ENCODE assay signal across 13 mouse cellular contexts in the genomic region with DNA sequence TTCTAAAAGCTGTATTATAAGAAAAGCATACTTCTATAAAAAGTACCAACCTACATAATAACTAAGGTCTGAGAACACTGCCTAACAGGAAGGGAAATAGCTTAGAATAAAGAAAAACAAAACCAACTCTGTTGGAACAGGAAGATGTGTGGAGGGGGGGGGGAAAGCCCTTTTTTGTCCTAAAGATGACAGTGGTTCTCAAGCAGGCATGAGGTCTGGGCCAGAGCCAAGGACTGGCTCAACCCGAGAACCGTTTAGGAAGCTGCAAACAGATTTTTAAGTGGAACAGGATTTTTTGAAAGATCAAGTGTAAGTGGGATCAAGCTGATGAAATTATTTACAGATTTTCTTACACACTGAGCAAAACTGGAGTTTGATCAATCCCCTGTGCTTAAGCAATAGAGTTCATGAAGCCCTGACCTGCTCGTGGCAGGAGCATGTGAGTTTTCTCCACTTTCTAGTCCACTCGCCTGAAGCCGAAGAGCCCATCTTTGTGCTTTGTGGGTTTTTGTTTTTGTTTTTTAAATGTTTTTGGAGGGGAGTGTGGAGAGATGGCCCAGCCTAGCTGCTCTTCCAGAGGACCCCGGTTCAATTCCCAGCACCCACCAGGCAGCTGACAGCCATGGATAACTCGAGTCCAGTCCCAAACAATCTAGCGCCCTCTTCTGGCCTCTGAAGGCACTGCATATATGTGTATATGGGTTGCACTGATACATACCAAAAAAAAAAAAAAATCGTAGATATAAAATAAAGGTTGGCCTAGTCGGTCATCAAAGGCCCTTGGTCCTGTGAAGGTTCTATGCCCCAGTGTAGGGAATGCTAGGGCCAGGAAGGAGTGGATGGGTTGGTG. TPM values are rescaled to one million over a fixed set of nuclear protein-coding genes. Genes with fewer than 3 reads are reported as not detected.
DNase-seq lines count a peak whose midpoint lies in the region; ATAC-seq and TF ChIP-seq lines count a peak whose summit lies in the region.
"Had no signal": no experiment of that assay in that cellular context is flagged by ENCODE, and none has a peak within 500 bp of the region (broad histone marks: within the 10 kb centered on the region; RNA-seq: fewer than 3 reads in every experiment).

No protein-coding gene starts in this region.

- peak; percentile 69 for DNase-seq in embryonic facial prominence, embryonic 14.5 days (ENCODE audit: low spot score)
- DNase-seq in embryonic facial prominence, embryonic 10.5 days (ENCODE audit: low spot score): no peak
- DNase-seq in lung, postnatal 10 days: peak; percentile 32
- no peak for DNase-seq in lung, adult 18-20 months
- DNase-seq in brain, embryonic 14.5 days (ENCODE audit: low read depth): peak; percentile 8
- DNase-seq in thymus, postnatal 10 days (ENCODE audit: low spot score in 2 of 2): peak; percentile 41 to 44
- no peak for DNase-seq in layer of hippocampus, adult 8-10 months (ENCODE audit: low spot score in 2 of 2)
- DNase-seq in retina, embryonic 14.5 days (ENCODE audit: low spot score): no peak
- DNase-seq: adrenal gland, postnatal 10 days; cerebellum, adult 2 months had no signal

- TF ChIP-seq CTCF in brain, embryonic 14.5 days (IDR thresholded peaks at IDR 0.05; ENCODE audit: borderline replicate concordance, extremely low read depth, insufficient read depth, insufficient read length): 0 out of 2 replicates have a peak, but pooled peaks have one; percentile 4

- H3K9ac ChIP-seq in embryonic facial prominence, embryonic 14.5 days (ENCODE audit: low read depth, low read length): no peak overlapping the region
- H3K9ac ChIP-seq: embryonic facial prominence, embryonic 13.5 days; limb, embryonic 13.5 days had no signal

- no peak overlapping the region for H3K4me3 ChIP-seq in embryonic facial prominence, embryonic 14.5 days (ENCODE audit: low read depth, low read length)
- H3K4me3 ChIP-seq in embryonic facial prominence, embryonic 10.5 days: no peak overlapping the region
- H3K4me3 ChIP-seq: embryonic facial prominence, embryonic 13.5 days; limb, embryonic 13.5 days had no signal

- H3K9me3 ChIP-seq in embryonic facial prominence, embryonic 14.5 days (ENCODE audit: control insufficient read depth, low read length): no peaks in the 10 kb centered on the region
- H3K9me3 ChIP-seq in embryonic facial prominence, embryonic 10.5 days: 0 out of 2 replicates have a peak, but pooled peaks cover 6% of the 10 kb centered on the region
- H3K9me3 ChIP-seq: embryonic facial prominence, embryonic 13.5 days had no signal

- TF ChIP-seq POLR2A in brain, embryonic 14.5 days (IDR thresholded peaks at IDR 0.05; ENCODE audit: borderline replicate concordance, extremely low read depth, insufficient read depth, insufficient read length, poor library complexity, severe bottlenecking): no peak

- no peaks in the 10 kb centered on the region for H3K4me1 ChIP-seq in embryonic facial prominence, embryonic 14.5 days (ENCODE audit: control insufficient read depth, insufficient read depth, low read length)
- no peaks in the 10 kb centered on the region for H3K4me1 ChIP-seq in embryonic facial prominence, embryonic 10.5 days
- H3K4me1 ChIP-seq: embryonic facial prominence, embryonic 13.5 days; limb, embryonic 13.5 days had no signal

- no peaks in the 10 kb centered on the region for H3K27me3 ChIP-seq in embryonic facial prominence, embryonic 14.5 days (replicated peaks; ENCODE audit: control insufficient read depth, insufficient read depth, low read length)
- no peaks in the 10 kb centered on the region for H3K27me3 ChIP-seq in embryonic facial prominence, embryonic 10.5 days (replicated peaks; ENCODE audit: low read depth, poor library complexity, severe bottlenecking)
- H3K27me3 ChIP-seq: embryonic facial prominence, embryonic 13.5 days; limb, embryonic 13.5 days had no signal

- H3K27ac ChIP-seq in embryonic facial prominence, embryonic 14.5 days (replicated peaks; ENCODE audit: low read depth, low read length): no peak overlapping the region
- no peak overlapping the region for H3K27ac ChIP-seq in embryonic facial prominence, embryonic 10.5 days (replicated peaks)
- H3K27ac ChIP-seq: embryonic facial prominence, embryonic 13.5 days; limb, embryonic 13.5 days had no signal

- ATAC-seq in embryonic facial prominence, embryonic 14.5 days (ENCODE audit: low read depth): no peak
- ATAC-seq: inflammation-experienced regulatory T-cells, adult 6 months had no signal

- no peak overlapping the region for H3K4me2 ChIP-seq in embryonic facial prominence, embryonic 14.5 days (ENCODE audit: low read depth, low read length)
- H3K4me2 ChIP-seq: embryonic facial prominence, embryonic 13.5 days; limb, embryonic 13.5 days had no signal

- no peaks in the 10 kb centered on the region for H3K36me3 ChIP-seq in embryonic facial prominence, embryonic 14.5 days (ENCODE audit: control insufficient read depth, insufficient read depth, low read length)
- H3K36me3 ChIP-seq in embryonic facial prominence, embryonic 10.5 days (replicated peaks): no peaks in the 10 kb centered on the region
- H3K36me3 ChIP-seq: embryonic facial prominence, embryonic 13.5 days; limb, embryonic 13.5 days had no signal

- 70% methylated on average over 10 of the region's 10 CpGs for WGBS in embryonic facial prominence, embryonic 14.5 days
- 82% methylated on average over 10 of the region's 10 CpGs for WGBS in embryonic facial prominence, embryonic 10.5 days

RNA-seq across cellular contexts. Expression of gene Gch1, which starts 35.5 kb away (rescaled TPM):
- 2.1 and 2.3 TPM in 2 replicates for polyA plus RNA-seq in embryonic facial prominence, embryonic 14.5 days (2014; fragmentation: Nextera tagmentation; extraction: Ambion mirVana)
- polyA plus RNA-seq in embryonic facial prominence, embryonic 10.5 days (2016; fragmentation: Nextera tagmentation; extraction: Ambion mirVana): 0.57 and 1.1 TPM in 2 replicates
- polyA plus RNA-seq in brain, embryonic 14.5 days (2012; rRNA removed): 3.0 and 3.4 TPM in 2 replicates
- total RNA-seq in layer of hippocampus, adult 8-10 months (2022): 1 to 10 TPM; 1.1 to 1.5 (median 1.4) TPM

RNA-seq across cellular contexts. Expression of gene Wdhd1, which starts 52.0 kb away (rescaled TPM):
- 22.0 and 26.7 TPM in 2 replicates for polyA plus RNA-seq in embryonic facial prominence, embryonic 14.5 days (2014; fragmentation: Nextera tagmentation; extraction: Ambion mirVana)
- polyA plus RNA-seq in embryonic facial prominence, embryonic 10.5 days (2016; fragmentation: Nextera tagmentation; extraction: Ambion mirVana): 61.3 and 61.5 TPM in 2 replicates
- polyA plus RNA-seq in brain, embryonic 14.5 days (2012; rRNA removed): 15.3 and 15.9 TPM in 2 replicates
- 10 to 100 TPM in 1 of 4 experiments, 1 to 10 TPM in 3; 6.5 to 10.5 (median 7.2) TPM for total RNA-seq in layer of hippocampus, adult 8-10 months (2022)

RNA-seq across cellular contexts. Expression of gene Socs4, which starts 52.0 kb away (rescaled TPM):
- 4.2 and 4.7 TPM in 2 replicates for polyA plus RNA-seq in embryonic facial prominence, embryonic 14.5 days (2014; fragmentation: Nextera tagmentation; extraction: Ambion mirVana)
- 4.2 and 5.6 TPM in 2 replicates for polyA plus RNA-seq in embryonic facial prominence, embryonic 10.5 days (2016; fragmentation: Nextera tagmentation; extraction: Ambion mirVana)
- 6.7 and 9.9 TPM in 2 replicates for polyA plus RNA-seq in brain, embryonic 14.5 days (2012; rRNA removed)
- 10 to 100 TPM; 11.0 to 12.3 (median 12.1) TPM for total RNA-seq in layer of hippocampus, adult 8-10 months (2022)

Comparison
In these comparisons a context has a peak if more than half of its experiments do, and no peak if none do; other contexts are left out.
1. DNase-seq: peak in embryonic facial prominence, embryonic 14.5 days (single experiment), lung, postnatal 10 days (single experiment), brain, embryonic 14.5 days (single experiment) and thymus, postnatal 10 days (2 of 2); none in embryonic facial prominence, embryonic 10.5 days (single experiment), lung, adult 18-20 months (0 of 2), layer of hippocampus, adult 8-10 months (0 of 2) and retina, embryonic 14.5 days (single experiment).